Mouse (Mus musculus) T-helper 17 cell (primary cell): ENCODE measurements around the gene Asic3.
"Not testable (repeated sequence)": the region's sequence is repeated elsewhere in the genome, so short reads cannot be mapped to it uniquely, and the experiment has no call there.

Experiments
- in situ Hi-C, 2 experiments: fragments of 300-600 bp; cut with MboI, MseI; formaldehyde crosslinking; loops; 1 replicate in 1 of 2; 2 replicates in 1 of 2; pipeline ENCODE4 v1.15.1; 2025; ENCODE audit warnings: high pct_unique_total_duplicates in 2 of 2

The Asic3 gene

DNA sequence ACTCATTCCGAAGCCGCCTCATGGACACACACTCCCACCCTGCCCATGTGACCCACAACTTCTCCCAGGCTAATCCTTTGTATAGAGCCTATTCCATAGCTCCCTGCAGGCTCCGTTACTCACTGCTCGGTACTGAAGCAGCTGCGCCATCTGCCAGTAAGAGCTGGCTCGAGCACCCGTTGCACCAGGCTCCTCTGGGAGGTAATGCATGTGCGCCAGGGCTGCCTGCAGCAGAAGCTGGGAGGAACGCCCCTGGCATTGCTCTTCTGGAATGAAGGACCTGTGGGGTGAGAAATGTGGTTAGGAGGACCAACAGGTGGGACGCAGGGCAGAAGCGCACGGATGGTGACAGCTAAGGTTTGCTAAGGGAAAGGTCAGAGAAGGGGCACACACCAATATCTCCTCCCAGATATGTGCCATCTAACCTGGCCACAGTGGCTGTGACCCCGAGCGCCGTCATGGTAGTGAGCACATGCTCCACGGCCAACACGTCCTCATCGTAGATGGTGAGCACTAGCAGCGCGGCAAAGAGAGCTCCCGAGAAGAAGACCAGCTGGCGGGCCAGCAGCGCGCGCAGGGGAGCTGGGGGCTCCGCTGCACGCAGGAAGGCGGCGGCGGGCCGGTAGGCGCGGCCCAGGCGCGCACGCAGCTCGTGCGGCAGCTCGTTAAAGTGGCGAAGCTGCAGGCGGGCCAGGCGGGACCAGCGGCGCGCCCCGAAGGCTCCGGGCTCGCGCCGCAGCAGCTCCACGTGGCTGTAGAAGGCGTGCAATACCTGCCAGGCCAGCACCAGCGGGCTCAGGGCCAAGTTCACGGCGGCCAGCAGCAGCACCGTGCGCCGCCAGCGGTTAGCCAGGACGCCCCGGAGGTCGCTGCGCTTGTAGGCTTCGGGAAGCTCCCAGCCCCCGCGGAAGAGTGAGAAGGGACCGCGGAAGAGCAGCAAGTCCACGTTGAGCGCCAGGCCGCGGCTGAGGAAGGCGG, 25.6 kb upstream of the Asic3 start:
- in situ Hi-C loops, result loop anchor here in 1 of 2 experiments (5.0 kb wide), 1 partner anchor 35 kb away; the partner anchor contains the start of genes Cdk5 and Slc4a2

GRCm38 (mm10) chr5:24388246-24388915, 24.8 kb upstream of the Asic3 start:
- in situ Hi-C loops, result loop anchor here in 1 of 2 experiments (5.0 kb wide), 1 partner anchor 34 kb away; the partner anchor contains the start of genes Cdk5 and Slc4a2

GRCm38 (mm10) chr5:24389011-24389657, 24.1 kb upstream of the Asic3 start:
- in situ Hi-C loops, result loop anchor here in 1 of 2 experiments (5.0 kb wide), 1 partner anchor 33 kb away; the partner anchor contains the start of genes Cdk5 and Slc4a2

- in situ Hi-C loops, result loop anchor here in 1 of 2 experiments (5.0 kb wide), 1 partner anchor 33 kb away; the partner anchor contains the start of genes Cdk5 and Slc4a2
These were observed 23.6 kb upstream of the Asic3 start for GRCm38 (mm10) chr5:24389658-24390020.

DNA sequence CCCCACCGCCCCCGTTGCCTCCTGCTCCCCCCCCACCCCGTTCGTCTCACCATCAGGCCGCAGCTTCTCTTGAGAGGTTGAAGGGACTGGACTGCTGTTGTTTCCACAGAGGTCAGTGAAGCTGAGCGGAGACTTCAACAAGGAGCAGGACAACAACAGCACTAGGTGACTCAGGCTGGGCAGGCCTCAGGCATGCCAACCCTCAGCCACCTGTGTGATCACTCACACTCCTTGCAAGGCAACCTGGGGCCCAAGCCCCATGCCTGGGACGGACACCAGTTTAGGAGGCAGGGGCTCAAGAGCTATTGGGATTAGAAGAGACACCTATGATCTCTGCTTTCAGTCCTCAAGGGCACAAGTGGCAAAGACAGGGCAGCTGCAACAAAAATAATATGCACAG, 21.3 kb upstream of the Asic3 start, which contains the start of gene Atg9b:
TSS of gene Atg9b (minus strand) at position 280 of the 400 bp plus-strand sequence.
- in situ Hi-C loops, result no loop called here

- in situ Hi-C loops, result no loop called here
These were observed 20.5 kb upstream of the Asic3 start for GRCm38 (mm10) chr5:24392724-24393123.

DNA sequence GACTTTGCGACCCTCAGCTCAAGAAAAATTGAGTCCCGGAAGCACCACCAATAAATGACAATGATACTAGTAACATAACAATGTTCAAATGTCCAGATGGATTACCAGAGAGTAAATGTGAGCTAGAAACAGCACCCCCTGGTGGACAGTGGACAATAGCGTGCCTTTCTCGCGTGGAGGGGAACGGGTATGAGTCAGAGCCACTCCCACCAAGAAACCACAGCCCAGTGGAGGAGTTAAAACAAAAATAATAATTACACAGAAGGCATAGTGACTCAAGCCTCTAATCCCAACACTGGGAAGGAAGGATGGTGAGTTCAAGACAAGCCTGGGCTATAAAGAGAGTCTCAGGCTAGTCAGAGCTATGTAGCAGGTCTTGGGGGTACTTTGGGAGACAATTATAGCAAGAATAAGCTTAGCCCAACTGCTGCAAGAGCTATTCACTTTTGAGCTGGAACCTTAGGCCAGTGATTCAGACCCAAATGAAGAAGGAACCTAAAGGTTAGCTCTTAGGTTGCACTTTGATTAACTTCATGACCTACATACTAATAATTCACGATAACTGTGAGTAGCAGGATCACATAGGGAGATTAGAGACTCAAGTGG, 19.7 kb upstream of the Asic3 start, which contains the start of gene Abcb8:
TSS of gene Abcb8 (plus strand) at position 272 of the 606 bp plus-strand sequence.
- in situ Hi-C loops, result no loop called here

- in situ Hi-C loops, result no loop called here
These were observed 18.9 kb upstream of the Asic3 start for GRCm38 (mm10) chr5:24394165-24394894.

- in situ Hi-C loops, result not testable (repeated sequence)
These were observed 16.9 kb upstream of the Asic3 start for GRCm38 (mm10) chr5:24396254-24396653.

DNA sequence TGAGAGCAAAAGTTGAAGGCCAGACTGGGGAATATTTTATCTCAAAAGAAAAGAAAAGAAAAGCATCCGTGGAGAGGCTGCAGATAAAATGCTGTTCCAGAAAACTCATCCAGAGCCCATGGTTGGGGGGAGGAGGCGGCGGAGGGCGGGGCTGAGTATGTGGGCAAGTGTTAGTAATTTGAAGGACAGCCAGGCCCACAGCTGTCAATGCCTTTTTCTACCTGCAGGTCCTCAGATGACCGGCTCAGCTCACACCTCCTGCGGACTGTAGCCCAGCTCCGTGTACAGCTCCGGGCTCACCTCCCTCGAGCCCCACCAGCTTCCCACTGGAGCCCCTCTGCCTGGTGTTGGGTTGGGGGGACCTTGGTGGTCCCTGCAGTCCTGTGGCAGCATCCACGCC, 13.5 kb upstream of the Asic3 start:
- in situ Hi-C loops, result no loop called here

GRCm38 (mm10) chr5:24400362-24400761, 12.8 kb upstream of the Asic3 start:
- in situ Hi-C loops, result no loop called here

- in situ Hi-C loops, result no loop called here
These were observed 12.1 kb upstream of the Asic3 start for GRCm38 (mm10) chr5:24400911-24401605.

DNA sequence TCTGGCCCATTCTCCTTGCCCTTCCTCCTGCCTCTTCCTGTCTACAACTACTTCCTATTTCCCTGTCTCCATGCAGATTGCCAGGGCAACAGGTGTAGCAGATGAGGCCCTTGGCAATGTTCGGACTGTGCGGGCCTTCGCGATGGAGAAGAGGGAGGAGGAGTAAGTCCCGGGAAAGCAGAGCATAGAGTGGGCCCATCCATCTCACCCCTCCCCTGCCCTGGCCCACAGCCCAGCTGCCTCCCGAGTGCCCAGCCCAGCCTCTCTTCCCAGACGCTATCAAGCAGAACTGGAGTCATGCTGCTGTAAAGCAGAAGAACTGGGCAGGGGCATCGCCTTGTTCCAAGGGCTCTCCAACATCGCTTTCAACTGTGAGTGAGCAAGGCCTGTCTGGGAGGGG, 11.2 kb upstream of the Asic3 start:
- in situ Hi-C loops, result no loop called here

- in situ Hi-C loops, result no loop called here
These were observed 8.4 kb upstream of the Asic3 start for GRCm38 (mm10) chr5:24404594-24405360.

GRCm38 (mm10) chr5:24405389-24405876, 7.8 kb upstream of the Asic3 start:
- in situ Hi-C loops, result no loop called here

- in situ Hi-C loops, result no loop called here
These were observed 4.5 kb upstream of the Asic3 start for GRCm38 (mm10) chr5:24408651-24409050.

- in situ Hi-C loops, result no loop called here
These were observed 3.7 kb upstream of the Asic3 start for GRCm38 (mm10) chr5:24409466-24409865.

- in situ Hi-C loops, result no loop called here
These were observed 1.1 kb upstream of the Asic3 start for GRCm38 (mm10) chr5:24412063-24412462.

GRCm38 (mm10) chr5:24413938-24414337, 746 bp downstream of the Asic3 start:
- in situ Hi-C loops, result no loop called here
